Mouse (Mus musculus) MEL (cell line): Measurements from ENCODE around the gene Rapgef4. TPM values are rescaled to one million over a fixed set of nuclear protein-coding genes. Genes with fewer than 3 reads are reported as not detected.

ENCODE experiments used
- DNase-seq: peaks from one replicate; pipeline ENCODE4 v3.0.0; 2011; ENCODE audit warnings: low read depth, low spot score
- H3K27ac ChIP-seq: 2 replicates; pipeline ENCODE4 v1.5.1; 2012; ENCODE audit warnings: low read depth, mild to moderate bottlenecking, control low read depth, low read length, moderate library complexity; ENCODE audit not compliant: control insufficient read depth
- H3K27me3 ChIP-seq, 2 experiments: fragments of 150-350 bp in 1 of 2; sonication (generic) in 1 of 2; 2 replicates each; pipeline ENCODE4 v1.6.1; 2012; ENCODE audit warnings: low read length in 2 of 2, mild to moderate bottlenecking in 2 of 2, improper control_type of control experiment in 1 of 2, moderate library complexity in 1 of 2; ENCODE audit not compliant: insufficient read depth in 2 of 2, control insufficient read depth in 1 of 2
- H3K36me3 ChIP-seq, 2 experiments: 2 replicates each; pipeline ENCODE4 v1.6.1; 2012 to 2014; ENCODE audit warnings: low read length in 2 of 2, improper control_type of control experiment in 1 of 2, inconsistent platforms in 1 of 2, mild to moderate bottlenecking in 1 of 2; ENCODE audit not compliant: insufficient read depth in 2 of 2, control insufficient read depth in 1 of 2
- H3K4me1 ChIP-seq, 2 experiments: fragments of 150-350 bp in 1 of 2; sonication (generic) in 1 of 2; 2 replicates each; pipeline ENCODE4 v1.6.1; 2012; ENCODE audit warnings: low read length in 2 of 2, improper control_type of control experiment in 1 of 2, mild to moderate bottlenecking in 1 of 2; ENCODE audit not compliant: insufficient read depth in 2 of 2, control insufficient read depth in 1 of 2
- H3K4me3 ChIP-seq, 2 experiments: fragments of 150-350 bp in 1 of 2; sonication (generic) in 1 of 2; 2 replicates each; pipeline ENCODE4 v1.5.1; 2012; ENCODE audit warnings: low read depth in 2 of 2, low read length in 2 of 2, mild to moderate bottlenecking in 2 of 2, moderate library complexity in 2 of 2, control low read depth in 1 of 2, improper control_type of control experiment in 1 of 2; ENCODE audit not compliant: control insufficient read depth in 1 of 2, insufficient read depth in 1 of 2
- H3K79me2 ChIP-seq: 2 replicates; pipeline ENCODE4 v1.6.1; 2012; ENCODE audit warnings: mild to moderate bottlenecking, low read length, moderate library complexity; ENCODE audit not compliant: control insufficient read depth, poor library complexity, insufficient read depth
- H3K9ac ChIP-seq: 2 replicates; pipeline ENCODE4 v1.6.1; 2012; ENCODE audit warnings: low read depth, mild to moderate bottlenecking, control low read depth, low read length, moderate library complexity; ENCODE audit not compliant: control insufficient read depth, poor library complexity, severe bottlenecking
- H3K9me3 ChIP-seq: fragments of 150-350 bp; sonication (generic); replicated peaks from 2 replicates; pipeline ENCODE4 v1.6.1; 2012; ENCODE audit warnings: mild to moderate bottlenecking, low read length, improper control_type of control experiment, moderate library complexity; ENCODE audit not compliant: insufficient read depth
- CTCF ChIP-seq, 3 experiments: IDR thresholded peaks in 2 of 3; conservative IDR thresholded peaks in 1 of 3; 2 replicates each; pipeline ENCODE4 v1.5.1; 2011 to 2012; ENCODE audit warnings: low read length in 3 of 3, low read depth in 2 of 3, mild to moderate bottlenecking in 2 of 3, improper control_type of control experiment in 1 of 3, inconsistent platforms in 1 of 3, mixed read lengths in 1 of 3, moderate library complexity in 1 of 3; ENCODE audit not compliant: control insufficient read depth in 1 of 3, insufficient read depth in 1 of 3, poor library complexity in 1 of 3, severe bottlenecking in 1 of 3
- E2F4 ChIP-seq: IDR thresholded peaks from 2 replicates; pipeline ENCODE4 v1.6.1; 2011; ENCODE audit warnings: low read depth, low read length, improper control_type of control experiment, borderline replicate concordance
- EP300 ChIP-seq, 2 experiments: IDR thresholded peaks; 2 replicates each; pipeline ENCODE4 v1.6.1; 2011; ENCODE audit warnings: improper control_type of control experiment in 2 of 2, low read length in 2 of 2, low read depth in 1 of 2, mild to moderate bottlenecking in 1 of 2
- KAT2A ChIP-seq: conservative IDR thresholded peaks from 2 replicates; pipeline ENCODE4 v1.6.1; 2012; ENCODE audit warnings: low read depth, low read length, improper control_type of control experiment, inconsistent platforms
- MAFK ChIP-seq: IDR thresholded peaks from 2 replicates; pipeline ENCODE4 v1.6.1; 2011; ENCODE audit warnings: low read depth, mild to moderate bottlenecking, low read length, improper control_type of control experiment, borderline replicate concordance
- MEF2A ChIP-seq: IDR thresholded peaks from 2 replicates; pipeline ENCODE4 v1.6.1; 2014; ENCODE audit warnings: low read depth, mild to moderate bottlenecking, inconsistent platforms, low read length, improper control_type of control experiment; ENCODE audit not compliant: poor library complexity, insufficient replicate concordance, severe bottlenecking; ENCODE audit errors: extremely low read depth
- MYB ChIP-seq: IDR thresholded peaks from 2 replicates; pipeline ENCODE4 v1.6.1; 2011; ENCODE audit warnings: mild to moderate bottlenecking, low read depth, low read length, improper control_type of control experiment
- MYC ChIP-seq: IDR thresholded peaks from 2 replicates; pipeline ENCODE4 v1.6.1; 2011; ENCODE audit warnings: low read depth, mild to moderate bottlenecking, low read length, improper control_type of control experiment, moderate library complexity
- NELFE ChIP-seq: IDR thresholded peaks from 2 replicates; pipeline ENCODE4 v1.6.1; 2011; ENCODE audit warnings: low read depth, low read length, improper control_type of control experiment
- POLR2AphosphoS5 ChIP-seq: IDR thresholded peaks from 2 replicates; pipeline ENCODE4 v1.6.1; 2012; ENCODE audit warnings: low read depth, borderline replicate concordance, mild to moderate bottlenecking, inconsistent platforms, low read length, moderate library complexity, mixed read lengths
- RAD21 ChIP-seq: IDR thresholded peaks from 2 replicates; pipeline ENCODE4 v1.6.1; 2011; ENCODE audit warnings: mild to moderate bottlenecking, low read depth, low read length, improper control_type of control experiment
- SIN3A ChIP-seq: IDR thresholded peaks from 2 replicates; pipeline ENCODE4 v1.6.1; 2012; ENCODE audit warnings: low read length, improper control_type of control experiment, inconsistent platforms
- SMC3 ChIP-seq: IDR thresholded peaks from 2 replicates; pipeline ENCODE4 v1.6.1; 2011; ENCODE audit warnings: low read depth, low read length, improper control_type of control experiment
- TAL1 ChIP-seq: IDR thresholded peaks from 2 replicates; pipeline ENCODE4 v1.6.1; 2012; ENCODE audit warnings: mild to moderate bottlenecking, inconsistent platforms, low read length, moderate library complexity, mixed read lengths
- UBTF ChIP-seq: IDR thresholded peaks from 2 replicates; pipeline ENCODE4 v1.6.1; 2012; ENCODE audit warnings: low read depth, mild to moderate bottlenecking, inconsistent platforms, low read length, improper control_type of control experiment, moderate library complexity, borderline replicate concordance; ENCODE audit not compliant: insufficient read depth
- USF2 ChIP-seq, 2 experiments: IDR thresholded peaks; 2 replicates each; pipeline ENCODE4 v1.6.1; 2011 to 2012; ENCODE audit warnings: improper control_type of control experiment in 2 of 2, low read length in 2 of 2, borderline replicate concordance in 1 of 2, inconsistent platforms in 1 of 2, low read depth in 1 of 2, mild to moderate bottlenecking in 1 of 2; ENCODE audit not compliant: insufficient read depth in 1 of 2
- ZC3H11A ChIP-seq: IDR thresholded peaks from 2 replicates; pipeline ENCODE4 v1.6.1; 2012; ENCODE audit warnings: low read depth, mild to moderate bottlenecking, inconsistent platforms, low read length, improper control_type of control experiment
- ZKSCAN1 ChIP-seq: IDR thresholded peaks from 2 replicates; pipeline ENCODE4 v1.6.1; 2012; ENCODE audit warnings: low read depth, mild to moderate bottlenecking, inconsistent platforms, low read length, improper control_type of control experiment, moderate library complexity
- ZNF384 ChIP-seq: IDR thresholded peaks from 2 replicates; pipeline ENCODE4 v1.6.1; 2012; ENCODE audit warnings: low read depth, mild to moderate bottlenecking, inconsistent platforms, low read length, improper control_type of control experiment
- polyA plus RNA-seq, 2 experiments: library from polyadenylated mRNA; stranded (reverse) in 1 of 2; unstranded in 1 of 2; fragments of >175 nt in 1 of 2; fragments of >200 nt in 1 of 2; gene quantifications; 2 replicates each; pipeline versions ENCODE4 v1.2.1 to v1.2.4; 2012; ENCODE audit warnings: low replicate concordance in 2 of 2, low read depth in 1 of 2; ENCODE audit not compliant: insufficient read length in 2 of 2, insufficient read depth in 1 of 2, missing spikeins in 1 of 2
- total RNA-seq: library from RNA; depleted of rRNA; stranded (reverse); fragments of 300-350 nt; gene quantifications from 2 replicates; pipeline ENCODE4 v1.2.3, GENCODE M21; 2012

Rapgef4 gene
- total and polyA plus RNA-seq, 3 experiments = not detected

DNA sequence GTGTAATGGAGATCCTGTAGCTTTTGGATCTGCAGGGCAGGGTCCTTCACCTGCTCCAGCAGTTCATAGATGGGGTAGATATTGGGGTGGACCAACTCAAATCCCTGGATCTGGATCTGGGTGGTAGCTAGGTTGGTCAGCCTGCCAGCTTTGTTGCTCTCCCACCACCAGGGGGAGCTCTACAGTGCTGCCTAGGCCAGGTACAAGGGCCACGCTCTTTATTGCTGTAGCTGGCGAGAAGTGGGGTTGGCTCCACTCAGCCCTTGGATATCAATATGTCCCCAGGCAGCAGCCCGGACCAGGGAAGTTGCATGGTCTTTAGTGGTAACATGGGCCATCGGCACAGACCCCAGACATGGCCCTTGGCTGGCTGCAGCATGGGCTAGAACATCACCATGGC, 15.6 kb upstream of the Rapgef4 start:
- Histone ChIP-seq H3K79me2 (no peaks in the 10 kb centered on the region), H3K4me1 (no peaks in the 10 kb centered on the region), H3K9ac (no peak overlapping the region), H3K27me3 (peaks cover 0 to 2% of the 10 kb centered on the region in 2 experiments; a peak in 2 of 4 replicates), H3K4me3 (no peak overlapping the region), H3K27ac (no peak overlapping the region), H3K36me3 (no peaks in the 10 kb centered on the region), H3K9me3 (no peaks in the 10 kb centered on the region)
- TF ChIP-seq SIN3A (no peak), TAL1 (no peak), RAD21 (peak; percentile 14), ZKSCAN1 (no peak), MYB (no peak), SMC3 (peak; percentile 43), CTCF (IDR thresholded peaks at IDR 0.05 in 2 of 3, conservative IDR thresholded peaks at IDR 0.05 in 1 of 3; ENCODE audit: control insufficient read depth in 1 of 3, insufficient read depth in 1 of 3, low read depth in 2 of 3, low read length in 3 of 3, poor library complexity in 1 of 3, severe bottlenecking in 1 of 3) (peak; percentile 71 to 90 (median 85)), MAFK (no peak)
- peak; percentile 55 for DNase-seq

DNA sequence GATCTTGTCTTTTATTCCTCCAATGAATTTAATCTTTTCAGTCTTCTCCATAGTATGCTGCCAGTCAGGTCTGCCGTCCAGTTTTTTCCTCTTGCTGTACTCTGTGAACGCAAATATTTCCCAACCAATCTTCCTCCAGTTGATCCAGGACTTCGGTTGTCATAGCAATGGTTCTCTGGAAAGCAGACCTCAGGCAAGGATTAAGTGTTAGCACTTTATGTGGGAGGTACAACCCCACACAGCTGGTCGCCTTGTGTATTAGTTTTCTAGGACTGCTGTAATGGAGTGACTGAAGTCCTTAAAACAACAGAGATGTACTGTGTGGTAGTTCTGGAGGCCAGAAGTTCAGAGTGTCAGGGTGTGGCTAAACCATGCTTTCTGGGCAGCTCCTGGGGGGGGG, 14.3 kb upstream of the Rapgef4 start:
- TF ChIP-seq MAFK (no peak), POLR2AphosphoS5 (no peak), EP300 (IDR thresholded peaks at IDR 0.05; ENCODE audit: low read depth in 1 of 2, low read length in 2 of 2) (no peak), KAT2A (no peak), SMC3 (no peak), MYC (no peak), NELFE (no peak), ZC3H11A (no peak), E2F4 (no peak), UBTF (no peak), MEF2A (no peak), TAL1 (no peak), USF2 (IDR thresholded peaks at IDR 0.05; ENCODE audit: borderline replicate concordance in 1 of 2, insufficient read depth in 1 of 2, low read depth in 1 of 2, low read length in 2 of 2) (no peak), ZNF384 (no peak), RAD21 (no peak)
- TF ChIP-seq, all 39 proteins: peak for 0

More for the DNA sequence above, 14.3 kb upstream of the Rapgef4 start:
- DNase-seq = no peak
- no peak overlapping the region for H3K9ac ChIP-seq
- no peaks in the 10 kb centered on the region for H3K79me2 ChIP-seq
- H3K27ac ChIP-seq = no peak overlapping the region
- H3K27me3 ChIP-seq = peaks cover 3 to 4% of the 10 kb centered on the region in 2 experiments; a peak in 3 of 4 replicates
- H3K4me3 ChIP-seq = no peak overlapping the region
- H3K9me3 ChIP-seq = no peaks in the 10 kb centered on the region
- no peaks in the 10 kb centered on the region for H3K36me3 ChIP-seq
- H3K4me1 ChIP-seq = no peaks in the 10 kb centered on the region
